Mouse (Mus musculus) lung, postnatal 0 days (tissue): ENCODE data around the gene Ifit2.

Experiments used
- CTCF ChIP-seq: IDR thresholded peaks from 2 replicates; pipeline ENCODE4 v1.5.1; 2016; ENCODE audit warnings: antibody characterized with exemption, mild to moderate bottlenecking
- EP300 ChIP-seq: IDR thresholded peaks from 2 replicates; pipeline ENCODE4 v1.6.1; 2016; ENCODE audit warnings: antibody characterized with exemption, mild to moderate bottlenecking, control low read depth

DNA sequence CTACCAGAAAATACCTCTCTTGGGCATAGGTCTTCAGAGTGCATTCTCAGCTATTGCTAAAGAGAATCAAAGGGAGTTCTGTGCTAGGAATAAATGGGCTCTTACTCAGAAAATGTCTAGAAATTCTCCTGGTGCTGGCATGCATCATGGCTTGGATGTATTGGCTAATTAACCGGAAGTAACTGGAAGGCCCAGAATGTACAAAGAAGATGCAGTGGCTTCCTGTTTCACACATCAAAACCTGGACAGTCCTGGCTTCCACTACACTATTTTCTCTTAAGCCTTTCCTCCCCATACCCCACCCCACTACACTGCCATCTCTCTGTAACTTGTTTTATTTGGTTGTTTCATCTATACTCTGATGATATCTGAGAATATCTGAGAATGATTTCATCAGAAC is 11.1 kb upstream of the Ifit2 start:
- TF ChIP-seq CTCF (no peak), EP300 (no peak)
